Mouse (Mus musculus) A20 (cell line): ENCODE measurements around the gene Zfp423.

ENCODE experiments used
- DNase-seq: peaks from one replicate; pipeline ENCODE4 v3.0.0-alpha.2; 2011; ENCODE audit warnings: low read depth, low spot score

The Zfp423 gene

GRCm38 (mm10) chr8:87959320-87959920 lies at the start of gene Zfp423:
Gene Zfp423, minus strand, starts transcription at chr8:87959595.
- no peak for DNase-seq

DNA sequence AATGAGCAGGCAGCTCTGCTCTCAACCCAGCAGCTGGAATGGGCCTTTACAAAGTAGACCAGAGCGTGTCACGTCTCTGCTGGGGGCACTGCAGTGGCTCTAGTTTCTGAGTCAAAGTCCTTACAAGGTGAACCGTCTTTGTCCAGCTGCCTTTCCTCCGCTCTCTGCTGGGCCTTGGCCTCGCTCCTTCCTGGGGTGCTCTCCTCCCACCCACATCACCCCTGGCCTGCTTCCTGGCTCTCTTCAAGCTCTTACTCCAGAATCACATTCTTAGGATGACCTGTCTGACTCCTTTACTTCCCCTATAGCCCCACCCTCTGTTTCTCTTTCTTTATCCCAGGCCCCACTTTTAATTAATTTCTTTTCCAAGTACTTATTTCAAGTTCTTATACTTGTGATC lies 47.4 kb upstream of the Zfp423 start:
- no peak for DNase-seq

DNA sequence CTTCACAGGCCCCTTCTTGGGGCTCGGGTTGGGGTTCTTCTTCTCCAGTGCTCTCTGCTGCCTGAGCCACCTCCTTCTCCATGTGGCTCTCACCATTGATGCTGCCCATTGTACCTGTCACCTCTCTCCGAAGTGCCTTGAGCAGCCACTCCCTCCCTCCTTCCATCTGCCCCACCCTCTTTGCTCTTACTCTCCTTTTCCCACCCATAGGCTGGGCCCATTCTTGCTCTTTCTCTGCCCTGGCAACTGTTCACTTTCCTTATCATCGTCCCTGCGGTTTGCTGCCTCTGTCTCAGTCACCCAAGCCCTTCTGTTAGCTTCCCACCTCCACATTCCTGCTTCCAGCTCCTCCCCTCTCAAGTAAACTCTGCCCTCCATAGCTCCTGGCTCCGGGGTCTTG lies 25.4 kb upstream of the Zfp423 start:
- no peak for DNase-seq

GRCm38 (mm10) chr8:87984032-87984431 lies 24.6 kb upstream of the Zfp423 start:
- no peak for DNase-seq

GRCm38 (mm10) chr8:87982936-87983335 lies 23.5 kb upstream of the Zfp423 start:
- no peak for DNase-seq

GRCm38 (mm10) chr8:87975466-87975809 lies 16.0 kb upstream of the Zfp423 start:
- no peak for DNase-seq

DNA sequence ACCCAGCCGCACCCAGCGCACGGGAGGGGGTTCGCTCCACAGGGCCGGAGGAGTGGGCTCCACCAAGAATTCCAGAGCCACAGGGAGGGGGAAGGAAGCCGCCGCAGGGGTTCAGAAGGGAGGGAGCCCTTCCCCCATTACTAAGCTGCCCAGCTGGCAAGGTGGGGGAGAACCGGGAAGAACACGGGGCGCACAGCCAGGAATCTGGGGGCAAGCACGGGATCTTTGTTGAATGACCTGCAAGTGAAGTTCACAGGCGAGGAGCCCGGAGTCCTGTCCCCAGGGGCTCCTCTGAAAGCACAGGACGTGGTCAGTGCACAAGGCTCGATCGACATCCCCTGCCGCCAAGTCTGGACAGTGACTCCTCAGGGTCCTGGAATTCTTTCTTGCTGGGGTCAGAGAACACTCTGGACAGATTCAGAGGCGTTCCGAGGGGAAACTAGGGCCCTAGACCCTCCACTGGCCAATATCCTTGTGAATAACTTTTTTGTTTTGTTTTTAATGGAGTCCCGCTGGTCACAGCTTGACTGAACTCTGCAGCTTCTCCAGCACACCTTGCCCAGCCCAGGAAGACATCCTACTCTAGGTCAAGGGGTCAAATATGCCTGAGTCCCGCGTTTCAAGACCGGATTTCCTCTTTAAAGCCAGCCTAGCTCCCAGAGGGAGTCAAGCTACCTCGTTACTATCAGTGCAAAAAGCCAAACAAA lies 15.5 kb upstream of the Zfp423 start:
- DNase-seq: no peak

- no peak for DNase-seq
Observed at GRCm38 (mm10) chr8:87974122-87974758, 14.8 kb upstream of the Zfp423 start.

- no peak for DNase-seq
Observed at GRCm38 (mm10) chr8:87967866-87968620, 8.6 kb upstream of the Zfp423 start.

GRCm38 (mm10) chr8:87967057-87967820 lies 7.8 kb upstream of the Zfp423 start:
- DNase-seq: no peak

DNA sequence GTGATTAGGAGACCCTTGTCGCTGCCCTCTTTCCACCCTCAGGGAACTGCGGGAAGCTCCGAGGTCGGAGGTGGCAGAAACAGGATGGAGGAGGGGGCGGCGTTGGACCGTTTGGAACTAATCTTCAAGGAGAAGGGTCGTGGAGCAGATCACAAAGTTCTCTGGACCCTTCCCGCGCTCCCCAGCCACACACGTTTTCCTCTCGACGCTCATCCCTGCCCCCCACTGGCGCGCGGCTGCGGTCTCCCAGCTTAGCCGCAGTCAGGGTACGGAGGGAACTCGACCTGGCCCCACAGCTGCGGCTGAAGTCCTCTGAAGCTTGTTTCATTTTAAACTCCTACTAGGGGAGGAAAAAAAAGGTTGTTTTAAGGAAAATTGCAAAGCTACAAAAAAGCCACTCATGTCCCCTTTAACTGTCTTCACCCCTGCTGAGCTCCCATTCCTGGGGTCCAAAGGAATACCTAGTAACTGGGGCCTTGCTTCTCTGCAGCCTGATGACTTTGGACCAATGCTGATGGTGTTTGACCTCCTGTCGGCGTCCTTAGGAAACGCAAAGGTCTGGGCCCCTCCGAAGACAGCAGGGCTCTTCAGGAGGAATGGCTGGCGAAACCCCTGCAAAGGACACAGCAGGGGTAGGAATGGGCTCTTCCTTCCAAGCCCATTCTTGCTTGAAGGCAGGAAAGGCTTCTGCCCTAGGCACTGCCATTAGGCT lies 3.3 kb upstream of the Zfp423 start:
- no peak for DNase-seq

GRCm38 (mm10) chr8:87961680-87962513 lies 2.5 kb upstream of the Zfp423 start:
- DNase-seq: no peak

- DNase-seq: no peak
Observed at GRCm38 (mm10) chr8:87961108-87961507, 1.7 kb upstream of the Zfp423 start.

GRCm38 (mm10) chr8:87960061-87960749 lies 810 bp upstream of the Zfp423 start:
- no peak for DNase-seq

DNA sequence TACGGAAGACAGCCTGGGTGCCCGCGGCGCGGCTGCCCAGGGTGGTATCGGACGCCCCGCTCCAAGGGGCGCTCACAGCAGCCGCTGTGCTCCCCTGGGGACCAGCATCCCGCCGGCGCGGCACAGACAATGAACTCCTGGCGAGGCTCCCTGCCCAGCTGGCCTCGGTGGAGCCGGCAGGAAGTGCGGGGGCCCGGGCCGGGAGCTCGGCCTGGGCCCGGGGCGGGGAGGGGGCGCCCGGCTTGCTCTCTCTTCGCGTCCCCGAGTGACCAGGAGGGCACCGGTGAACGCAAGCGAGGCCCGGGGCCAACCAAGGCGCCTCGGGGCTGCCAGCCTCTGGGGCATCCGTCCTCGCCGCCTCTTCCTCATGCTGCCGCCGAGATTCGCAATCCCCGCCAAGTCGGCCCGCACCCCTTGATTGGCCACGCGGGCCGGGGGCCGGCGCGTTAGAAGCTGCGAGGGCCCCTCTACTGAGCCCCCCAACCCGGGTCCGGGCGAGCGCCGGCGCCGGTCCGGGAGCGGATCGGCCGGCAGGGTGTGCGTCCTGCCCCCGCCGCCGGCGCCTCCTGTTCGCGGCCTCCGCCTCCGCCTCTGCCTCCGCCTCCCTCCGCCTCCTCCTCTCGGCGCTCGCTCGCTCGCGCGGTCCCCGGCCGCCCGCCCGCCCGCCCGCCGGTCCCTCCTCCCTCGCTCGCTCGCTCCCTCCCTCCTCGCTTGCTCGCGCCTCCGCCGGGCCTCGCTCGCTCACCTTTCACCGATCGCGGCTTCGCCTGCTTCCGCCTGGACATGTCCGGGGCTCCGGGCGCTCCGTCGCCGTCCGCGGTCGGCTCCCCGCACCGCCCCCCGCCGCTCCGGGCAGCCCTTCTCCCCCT lies 710 bp downstream of the Zfp423 start:
- DNase-seq: no peak

DNA sequence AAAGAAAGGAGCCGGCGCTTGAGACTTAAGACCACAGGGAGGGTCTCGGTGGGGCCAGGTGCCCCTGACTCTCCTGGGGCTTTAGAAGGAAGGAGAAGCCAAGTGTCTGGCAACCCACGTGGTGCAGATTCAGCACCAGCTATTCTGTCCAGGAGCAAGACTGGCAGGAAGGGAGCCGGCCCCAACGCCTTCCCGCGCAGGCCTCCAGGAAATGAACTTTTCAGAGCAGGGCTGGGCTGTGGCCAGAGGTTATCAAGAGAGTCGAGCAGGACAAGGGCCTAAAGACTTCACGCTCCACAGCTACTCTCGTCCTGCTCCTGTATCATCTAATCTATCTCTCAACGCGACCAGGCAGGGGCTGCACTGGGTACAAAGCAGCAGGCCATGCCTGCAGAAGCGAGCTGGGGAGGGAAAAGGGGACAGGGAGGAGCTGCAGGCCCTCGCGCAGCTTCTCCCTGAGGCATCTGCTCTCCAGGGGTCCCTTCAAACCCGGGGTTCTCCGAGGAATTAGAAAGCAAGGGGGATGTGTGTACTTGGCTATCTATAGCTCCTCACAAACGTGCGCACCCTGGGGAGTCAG lies 1.4 kb downstream of the Zfp423 start:
- DNase-seq: no peak

- DNase-seq: no peak
Observed at GRCm38 (mm10) chr8:87956001-87956400, 3.4 kb downstream of the Zfp423 start.

GRCm38 (mm10) chr8:87953473-87953872 lies 5.9 kb downstream of the Zfp423 start:
- DNase-seq: no peak
